Mouse (Mus musculus): Measurements from ENCODE around the gene Rnf128.

DNA sequence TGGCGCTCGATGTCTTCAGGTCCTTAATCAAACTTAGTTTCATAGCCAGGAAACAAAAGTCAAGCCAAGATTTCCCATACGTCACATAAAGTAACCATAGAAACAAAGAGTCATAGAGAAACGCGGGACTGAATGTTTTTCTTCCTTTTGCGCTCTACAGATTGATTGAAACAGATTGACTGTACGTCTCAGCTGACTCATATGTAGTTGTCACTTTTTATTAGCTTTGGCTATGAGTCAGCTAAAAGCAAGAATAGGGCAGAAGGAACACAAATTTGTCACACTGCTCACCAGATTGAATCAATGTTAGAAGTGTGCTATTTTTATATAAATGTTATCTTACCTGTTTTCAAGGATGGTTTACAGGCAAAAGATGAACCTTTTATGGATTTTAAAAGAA, 19.4 kb upstream of the Rnf128 start:
- TF ChIP-seq POLR2A (IDR thresholded peaks at IDR 0.05; ENCODE audit: low read depth, low read length) (no peak), CTCF (IDR thresholded peaks at IDR 0.05; ENCODE audit: extremely low read depth, insufficient read depth, insufficient read length, insufficient replicate concordance) (no peak)
